Mouse (Mus musculus) G1E (cell line): Measurements from ENCODE around the gene Cep78. TPM values are rescaled to one million over a fixed set of nuclear protein-coding genes. Genes with fewer than 3 reads are reported as not detected.
"Not testable (repeated sequence)": the region's sequence is repeated elsewhere in the genome, so short reads cannot be mapped to it uniquely, and the experiment has no call there.

Source experiments
- ATAC-seq: 2 replicates; pipeline ENCODE4 v1.8.0; 2016; ENCODE audit warnings: mild to moderate bottlenecking; ENCODE audit not compliant: insufficient number of reproducible peaks, poor library complexity, low FRiP score, severe bottlenecking; ENCODE audit errors: extremely low read depth
- DNase-seq: peaks from one replicate; pipeline ENCODE4 v3.0.0; 2012; ENCODE audit warnings: low spot score
- H3K27me3 ChIP-seq: 2 replicates; pipeline ENCODE4 v1.6.1; 2012; ENCODE audit warnings: mild to moderate bottlenecking, low read length, inconsistent platforms; ENCODE audit not compliant: insufficient read depth
- H3K36me3 ChIP-seq: replicated peaks from 2 replicates; pipeline ENCODE3; 2012; ENCODE audit warnings: mild to moderate bottlenecking, inconsistent platforms
- H3K4me1 ChIP-seq: 2 replicates; pipeline ENCODE4 v1.6.1; 2012; ENCODE audit warnings: low read depth, low read length, inconsistent platforms, mixed read lengths; ENCODE audit not compliant: insufficient read depth
- H3K4me3 ChIP-seq: 2 replicates; pipeline ENCODE4 v1.5.1; 2012; ENCODE audit warnings: low read depth, mild to moderate bottlenecking, inconsistent platforms, low read length, moderate library complexity, mixed read lengths
- H3K9me3 ChIP-seq: replicated peaks from 2 replicates; pipeline ENCODE4 v1.6.1; 2012; ENCODE audit warnings: inconsistent platforms
- CTCF ChIP-seq: IDR thresholded peaks from 2 replicates; pipeline ENCODE4 v1.5.1; 2012; ENCODE audit warnings: low read depth, low read length, inconsistent platforms, mixed read lengths
- GATA1 ChIP-seq: IDR thresholded peaks from 2 replicates; pipeline ENCODE4 v1.6.1; 2012; ENCODE audit warnings: borderline replicate concordance, low read length, inconsistent platforms, mixed read lengths
- GATA2 ChIP-seq: IDR thresholded peaks from 2 replicates; pipeline ENCODE4 v1.6.1; 2012; ENCODE audit warnings: low read depth, low read length, inconsistent platforms, borderline replicate concordance
- POLR2AphosphoS5 ChIP-seq: IDR thresholded peaks from 2 replicates; pipeline ENCODE4 v1.6.1; 2012; ENCODE audit warnings: low read depth, low read length, inconsistent platforms; ENCODE audit not compliant: insufficient replicate concordance
- TAL1 ChIP-seq: conservative IDR thresholded peaks from 2 replicates; pipeline ENCODE4 v1.6.1; 2012; ENCODE audit warnings: low read depth, low read length, inconsistent platforms, mixed read lengths
- polyA plus RNA-seq: library from polyadenylated mRNA; stranded (reverse); fragments of >175 nt; gene quantifications from 2 replicates; pipeline ENCODE4 v1.2.3, GENCODE M21; 2012
- total RNA-seq, 2 experiments: library from RNA; stranded (forward) in 1 of 2; stranded (reverse) in 1 of 2; fragments of 200-1000 nt in 1 of 2; fragments of >200 nt in 1 of 2; fragmentation: Nextera tagmentation in 1 of 2; gene quantifications; 2 replicates each; pipeline ENCODE4 v1.2.3; 2014 to 2017

The Cep78 gene
- total RNA-seq (2014; fragmentation: Nextera tagmentation) (13.8 and 17.3 TPM in 2 replicates), total RNA-seq (2017) (20.7 and 21.9 TPM in 2 replicates), polyA plus RNA-seq (8.6 and 9.9 TPM in 2 replicates)

DNA sequence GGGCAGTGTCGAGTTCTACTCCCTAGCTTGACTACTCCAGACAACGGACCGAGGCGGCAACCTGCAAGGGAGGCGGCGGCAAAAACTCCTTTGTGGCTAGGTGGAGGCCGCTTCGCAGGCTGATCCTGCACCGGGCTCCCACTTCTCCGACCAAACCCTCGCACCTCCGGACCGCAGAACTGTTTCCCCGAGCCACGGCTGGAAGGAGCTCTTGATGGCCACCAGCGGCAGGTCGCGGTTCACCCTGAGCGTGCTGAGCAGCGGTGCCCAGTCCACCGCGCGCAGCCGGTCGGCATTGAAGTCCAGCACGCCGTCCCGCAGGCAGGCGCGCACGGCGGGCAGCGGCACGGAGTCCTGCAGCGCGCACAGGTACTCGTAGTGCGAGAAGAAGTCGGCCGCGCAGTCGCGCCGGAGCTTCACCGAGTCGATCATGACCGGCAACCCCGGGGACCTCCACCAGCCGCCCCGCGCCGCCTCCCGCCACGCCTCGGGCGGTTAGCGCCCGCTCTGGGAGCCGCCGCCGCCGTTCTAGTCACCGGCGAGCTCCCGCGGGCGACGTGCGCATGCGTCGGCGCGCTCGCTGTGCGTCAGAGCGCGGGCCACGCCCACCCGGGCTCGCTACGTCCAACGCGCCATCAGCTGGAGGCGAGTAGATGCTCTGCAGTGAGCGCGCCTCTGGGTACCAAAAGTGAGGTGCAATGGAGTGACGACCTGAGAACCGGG is at the start of gene Cep78:
Cep78 (minus strand) TSS at position 541 of the 723 bp plus-strand sequence.
- Histone ChIP-seq H3K9me3 (no peaks in the 10 kb centered on the region), H3K36me3 (peaks cover 35% of the 10 kb centered on the region), H3K4me3 (peak within 1 kb of the TSS; percentile 99), H3K4me1 (peaks cover 40% of the 10 kb centered on the region), H3K27me3 (no peaks in the 10 kb centered on the region)
- peak; percentile 85 for DNase-seq
- ATAC-seq: peak; percentile 64
- TF ChIP-seq GATA2 (no peak), GATA1 (no peak), POLR2AphosphoS5 (no peak), TAL1 (no peak)

DNA sequence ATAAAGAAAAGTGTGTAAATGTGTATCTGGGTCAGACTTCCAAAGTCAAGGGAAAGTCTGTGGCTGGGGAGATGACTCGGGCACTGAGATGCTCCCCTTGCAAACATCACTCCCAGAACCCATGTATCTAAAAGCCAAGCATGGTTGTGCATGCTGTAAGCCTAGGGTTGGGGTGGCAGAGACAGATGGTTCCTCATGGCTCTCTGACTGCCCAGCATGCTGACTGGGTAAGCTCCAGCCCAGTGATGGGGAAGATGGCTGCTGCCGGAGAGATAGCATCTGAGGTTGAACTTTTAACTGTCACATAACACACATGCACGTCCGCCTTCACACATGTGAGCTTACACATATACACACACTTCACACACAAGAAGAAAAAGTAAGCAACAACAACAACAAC is 46.5 kb upstream of the Cep78 start:
- DNase-seq (no peak), ATAC-seq (no peak)
- peaks cover 8% of the 10 kb centered on the region for H3K4me1 ChIP-seq
- no peaks in the 10 kb centered on the region for H3K9me3 ChIP-seq
- no peaks in the 10 kb centered on the region for H3K36me3 ChIP-seq
- peaks cover 10% of the 10 kb centered on the region for H3K27me3 ChIP-seq
- H3K4me3 ChIP-seq: no peak overlapping the region
- TF ChIP-seq GATA2 (no peak), GATA1 (no peak), TAL1 (no peak), CTCF (no peak), POLR2AphosphoS5 (no peak)

DNA sequence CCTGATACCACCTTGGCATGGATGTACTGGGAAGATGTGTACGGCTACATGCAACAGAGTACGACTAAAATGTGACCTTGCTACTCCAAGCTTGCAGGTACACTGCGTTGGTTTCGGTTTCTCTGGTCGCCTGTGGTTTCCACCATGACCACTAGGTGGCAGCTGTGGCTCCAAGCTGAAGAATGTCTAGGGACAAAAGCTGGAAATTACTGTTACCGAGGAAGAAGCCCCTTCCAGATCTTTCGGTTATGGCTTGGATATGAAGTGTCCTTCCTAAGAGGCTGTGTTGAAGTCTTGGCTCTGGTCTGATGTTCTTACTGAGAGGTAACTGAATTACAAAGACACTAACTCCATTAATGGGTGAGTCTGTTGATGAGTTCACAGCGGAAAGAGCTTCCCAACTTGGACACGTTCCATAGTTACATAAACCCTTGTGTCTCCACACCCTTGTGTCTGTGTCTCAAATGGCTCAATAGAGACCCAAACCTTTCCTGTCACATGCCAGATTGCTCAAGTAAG is 44.5 kb upstream of the Cep78 start:
- H3K36me3 ChIP-seq, H3K9me3 ChIP-seq, H3K4me1 ChIP-seq, H3K27me3 ChIP-seq: not testable (repeated sequence)
- peak; percentile 80 for ATAC-seq
- peak; percentile 9 for DNase-seq
- peak overlapping the region; percentile 69 for H3K4me3 ChIP-seq

DNA sequence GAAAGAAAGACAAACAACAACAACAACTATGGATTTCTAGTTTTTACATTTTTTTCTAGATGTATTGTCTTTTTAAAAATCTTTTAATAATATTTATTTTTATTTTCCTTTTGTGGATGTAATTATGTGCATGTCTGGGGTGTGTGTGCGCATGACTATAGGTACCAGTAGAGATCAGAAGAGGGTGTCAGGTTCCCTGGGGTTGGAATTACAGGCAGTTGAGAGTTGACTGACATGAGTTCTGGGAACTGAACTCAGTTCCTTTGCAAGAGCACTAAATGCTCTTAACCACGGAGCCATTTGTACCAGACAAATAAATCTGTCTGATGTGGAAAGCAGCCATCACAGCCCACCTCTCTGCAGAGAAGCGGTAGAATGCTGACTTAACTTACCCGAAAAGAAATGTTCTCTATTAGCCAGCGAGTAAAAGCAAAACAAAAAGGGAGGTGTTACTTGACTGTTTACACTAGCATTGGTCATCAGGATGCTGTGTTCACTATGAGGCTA is 44.0 kb upstream of the Cep78 start:
- Histone ChIP-seq H3K4me1 (peaks cover 8% of the 10 kb centered on the region), H3K27me3 (peaks cover 5% of the 10 kb centered on the region), H3K36me3 (no peaks in the 10 kb centered on the region), H3K9me3 (no peaks in the 10 kb centered on the region), H3K4me3 (peak overlapping the region; percentile 69)
- DNase-seq: no peak
- ATAC-seq: no peak
- TF ChIP-seq TAL1: no peak

DNA sequence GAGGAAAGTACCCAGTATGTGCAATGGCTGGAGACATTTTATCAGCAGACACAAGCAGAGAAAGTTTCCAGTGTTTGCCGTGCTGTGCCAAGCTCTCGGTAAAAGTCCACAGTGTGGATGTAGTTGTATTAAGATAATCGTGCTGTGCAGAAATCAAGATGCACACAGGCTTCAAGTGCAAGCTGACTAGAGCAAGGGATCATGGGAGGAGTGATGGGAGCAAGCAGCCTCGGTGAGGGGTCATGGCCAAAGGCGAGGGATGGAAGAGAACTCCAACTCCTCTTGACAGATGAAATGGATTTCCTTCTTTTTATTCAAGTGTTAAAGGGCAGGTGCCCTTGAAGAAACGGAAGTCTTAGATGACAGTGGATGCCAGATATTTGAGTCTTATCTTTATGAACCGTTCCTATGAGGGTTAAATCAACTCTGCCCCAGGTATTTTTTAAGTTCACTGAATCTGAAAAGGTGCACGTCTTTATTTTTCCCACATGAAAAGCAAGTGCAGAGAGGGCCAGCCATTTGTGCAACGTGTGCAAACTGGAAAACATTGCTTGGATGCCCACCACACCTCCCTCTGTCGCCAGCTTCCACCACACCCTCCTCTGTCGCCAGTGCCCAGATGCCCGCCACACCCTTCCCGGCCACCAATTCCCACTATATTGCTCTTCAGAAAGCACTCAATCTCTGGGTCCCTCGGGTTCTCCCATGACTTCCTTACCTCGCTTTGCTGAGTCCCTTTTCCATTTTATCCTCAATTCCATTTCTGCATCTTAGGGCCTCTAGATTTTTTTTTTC is 43.3 kb upstream of the Cep78 start:
- TF ChIP-seq TAL1 (no peak), POLR2AphosphoS5 (no peak)
- no peak for DNase-seq
- Histone ChIP-seq H3K27me3 (peaks cover 5% of the 10 kb centered on the region), H3K36me3 (no peaks in the 10 kb centered on the region), H3K4me3 (peak overlapping the region; percentile 16; the same call in 1 of the 2 replicates), H3K4me1 (peaks cover 8% of the 10 kb centered on the region), H3K9me3 (no peaks in the 10 kb centered on the region)
- ATAC-seq: no peak

DNA sequence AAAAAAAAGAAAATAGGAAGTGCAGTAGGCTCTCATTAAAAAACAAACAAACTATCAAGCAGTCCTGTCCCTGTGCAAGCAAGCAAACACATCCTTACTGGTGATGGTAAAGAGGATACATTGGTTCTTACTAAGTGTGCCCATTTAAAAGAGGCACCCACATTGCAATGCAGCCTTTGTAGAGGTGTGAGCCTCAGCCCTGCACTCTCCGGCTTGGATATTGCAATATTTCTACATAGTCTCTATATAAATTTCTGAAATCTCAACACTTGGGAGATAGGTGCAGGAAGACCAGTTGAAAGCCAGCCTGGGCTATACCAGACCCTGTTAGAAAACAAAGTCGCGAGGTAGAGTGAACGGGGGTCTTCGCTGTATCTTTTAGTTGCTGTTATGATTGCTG is 41.5 kb upstream of the Cep78 start:
- TF ChIP-seq POLR2AphosphoS5 (no peak), GATA1 (no peak), CTCF (no peak), TAL1 (no peak), GATA2 (no peak)
- H3K4me1 ChIP-seq: peaks cover 8% of the 10 kb centered on the region
- no peaks in the 10 kb centered on the region for H3K9me3 ChIP-seq
- no peak for ATAC-seq
- peaks cover 13% of the 10 kb centered on the region for H3K27me3 ChIP-seq
- no peaks in the 10 kb centered on the region for H3K36me3 ChIP-seq
- no peak overlapping the region for H3K4me3 ChIP-seq
- DNase-seq: no peak
